Mouse (Mus musculus) embryonic facial prominence, embryonic 10.5 days (tissue): ENCODE data around the gene Ccdc90b. TPM values are rescaled to one million over a fixed set of nuclear protein-coding genes. Genes with fewer than 3 reads are reported as not detected.

ENCODE experiments used
- DNase-seq: peaks from one replicate; pipeline ENCODE4 v3.0.0-alpha.2; 2017; ENCODE audit warnings: low spot score
- H3K27ac ChIP-seq: fragments of 300-500 bp; sonication (generic); replicated peaks from 2 replicates; pipeline ENCODE4 v1.5.1; 2016; ENCODE audit warnings: mild to moderate bottlenecking
- H3K27me3 ChIP-seq: fragments of 300-500 bp; sonication (generic); replicated peaks from 2 replicates; pipeline ENCODE4 v1.6.1; 2016; ENCODE audit warnings: low read depth, mild to moderate bottlenecking; ENCODE audit not compliant: poor library complexity, severe bottlenecking
- H3K36me3 ChIP-seq: fragments of 300-500 bp; sonication (generic); replicated peaks from 2 replicates; pipeline ENCODE4 v1.6.1; 2016; ENCODE audit warnings: mild to moderate bottlenecking, moderate library complexity
- H3K4me1 ChIP-seq: fragments of 300-500 bp; sonication (generic); 2 replicates; pipeline ENCODE4 v1.6.1; 2016
- H3K4me3 ChIP-seq: fragments of 300-500 bp; sonication (generic); 2 replicates; pipeline ENCODE4 v1.5.1; 2016; ENCODE audit warnings: mild to moderate bottlenecking, moderate library complexity
- H3K9me3 ChIP-seq: fragments of 300-500 bp; sonication (generic); 2 replicates; pipeline ENCODE4 v1.6.1; 2016; ENCODE audit warnings: mild to moderate bottlenecking
- WGBS: fragments of 180-500 bp; shearing (Covaris S2); methylation state at CpG from one replicate; pipeline ENCODE4 v1.1.7; 2016; 5-methylcytosine and 5-hydroxymethylcytosine counted together
- polyA plus RNA-seq: library from polyadenylated mRNA; unstranded; fragments of >200 nt; fragmentation: Nextera tagmentation; extraction: Ambion mirVana; gene quantifications from 2 replicates; pipeline ENCODE4 v1.2.1, GENCODE M21; 2016

The Ccdc90b gene
- polyA plus RNA-seq, 1 experiment from 2014 or later: 51.1 TPM

DNA sequence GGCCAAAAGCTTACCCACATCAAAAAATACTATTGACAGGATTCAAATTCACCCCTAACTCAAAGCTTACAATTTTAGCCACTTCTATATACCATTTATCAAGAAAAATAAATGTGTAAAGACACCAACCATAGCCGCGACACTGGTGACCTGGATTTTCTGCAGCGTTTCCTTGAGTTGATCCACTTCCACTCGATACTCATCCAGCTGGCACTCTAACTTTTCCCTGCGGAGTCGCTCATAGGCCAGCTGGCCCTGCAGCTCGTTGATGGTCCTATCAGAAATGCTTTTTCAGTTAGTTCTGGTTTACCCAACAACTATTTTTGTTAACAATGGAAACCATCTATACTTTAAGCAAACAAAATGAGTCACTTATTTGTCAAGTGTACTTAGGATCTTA lies 29.0 kb downstream of the Ccdc90b start:
- Histone ChIP-seq H3K4me1 (no peaks in the 10 kb centered on the region), H3K36me3 (no peaks in the 10 kb centered on the region), H3K27ac (no peak overlapping the region), H3K4me3 (no peak overlapping the region), H3K27me3 (no peaks in the 10 kb centered on the region), H3K9me3 (no peaks in the 10 kb centered on the region)
- 91% methylated on average over 7 of the region's 7 CpGs for WGBS
- DNase-seq: no peak

GRCm38 (mm10) chr7:92590842-92591241 lies 29.9 kb downstream of the Ccdc90b start:
- Histone ChIP-seq H3K4me1 (no peaks in the 10 kb centered on the region), H3K27me3 (no peaks in the 10 kb centered on the region), H3K36me3 (no peaks in the 10 kb centered on the region), H3K4me3 (no peak overlapping the region), H3K27ac (no peak overlapping the region), H3K9me3 (no peaks in the 10 kb centered on the region)
- no peak for DNase-seq
- WGBS: 86% methylated on average over 2 of the region's 2 CpGs

DNA sequence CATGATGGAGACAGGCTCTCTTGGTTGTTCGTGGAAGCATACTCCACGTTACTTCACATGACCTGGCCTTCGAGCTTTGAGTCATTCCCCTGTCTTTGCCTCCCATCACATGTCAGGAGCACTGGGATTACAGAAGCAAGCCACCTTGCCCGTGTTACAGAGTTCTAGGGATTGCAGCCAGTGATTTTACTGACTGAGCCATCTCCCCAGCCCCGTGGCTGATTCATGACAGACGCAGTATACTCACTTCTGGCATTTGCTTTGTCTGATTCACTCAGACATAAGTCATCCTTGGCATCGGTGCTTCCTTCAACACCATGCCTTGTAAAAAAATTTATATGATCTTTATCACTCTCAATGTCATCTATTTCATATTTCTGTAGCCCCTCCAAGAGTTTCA lies 44.0 kb downstream of the Ccdc90b start:
- Histone ChIP-seq H3K36me3 (peaks cover 9% of the 10 kb centered on the region), H3K27me3 (no peaks in the 10 kb centered on the region), H3K4me1 (no peaks in the 10 kb centered on the region), H3K9me3 (no peaks in the 10 kb centered on the region), H3K27ac (no peak overlapping the region), H3K4me3 (no peak overlapping the region)
- no peak for DNase-seq
- 92% methylated on average over 7 of the region's 7 CpGs for WGBS

- Histone ChIP-seq H3K36me3 (no peaks in the 10 kb centered on the region), H3K4me3 (no peak overlapping the region), H3K4me1 (no peaks in the 10 kb centered on the region), H3K27me3 (no peaks in the 10 kb centered on the region), H3K9me3 (no peaks in the 10 kb centered on the region), H3K27ac (no peak overlapping the region)
- 76% methylated on average over 7 of the region's 7 CpGs for WGBS
- DNase-seq: no peak
Measured at GRCm38 (mm10) chr7:92610830-92611229, 49.9 kb downstream of the Ccdc90b start.

- no peaks in the 10 kb centered on the region for H3K27me3 ChIP-seq
- 63% methylated on average over 2 of the region's 2 CpGs for WGBS
- no peaks in the 10 kb centered on the region for H3K4me1 ChIP-seq
- H3K9me3 ChIP-seq: no peaks in the 10 kb centered on the region
- no peak overlapping the region for H3K4me3 ChIP-seq
- H3K36me3 ChIP-seq: no peaks in the 10 kb centered on the region
- H3K27ac ChIP-seq: no peak overlapping the region
- DNase-seq: no peak
Measured at GRCm38 (mm10) chr7:92624488-92624887, 63.5 kb downstream of the Ccdc90b start.

GRCm38 (mm10) chr7:92630167-92630566 lies 69.2 kb downstream of the Ccdc90b start:
- Histone ChIP-seq H3K36me3 (no peaks in the 10 kb centered on the region), H3K27ac (no peak overlapping the region), H3K27me3 (no peaks in the 10 kb centered on the region), H3K4me3 (no peak overlapping the region), H3K4me1 (no peaks in the 10 kb centered on the region), H3K9me3 (no peaks in the 10 kb centered on the region)
- DNase-seq: no peak
- 47% methylated on average over 2 of the region's 2 CpGs for WGBS

Other genes with a start within 250 kb of the Ccdc90b start
- 10.0 and 11.4 TPM in 2 replicates for gene Ankrd42, start 76.0 kb downstream of the Ccdc90b start, polyA plus RNA-seq
- 18.4 and 20.6 TPM in 2 replicates for gene Pcf11, start 108.8 kb downstream of the Ccdc90b start, polyA plus RNA-seq
- 9.1 and 12.3 TPM in 2 replicates for gene Rab30, start 180.5 kb downstream of the Ccdc90b start, polyA plus RNA-seq